Mouse (Mus musculus) adrenal gland, adult 8-10 months (tissue): ENCODE data around the gene Fmo3. TPM values are rescaled to one million over a fixed set of nuclear protein-coding genes. Genes with fewer than 3 reads are reported as not detected.

ENCODE experiments used
- DNase-seq: peaks from one replicate; pipeline ENCODE4 v3.0.0; 2022
- total RNA-seq, 4 experiments: library from RNA; stranded (reverse); gene quantifications; 2 replicates each; pipeline ENCODE4 v1.2.4; 2022

The Fmo3 gene
- total RNA-seq, 4 experiments from 2014 or later, result 0.20 to 0.31 (median 0.24) TPM; not detected in 1

- DNase-seq, result no peak
Measured at GRCm38 (mm10) chr1:162930631-162931030, 53.7 kb downstream of the Fmo3 start.

- DNase-seq, result no peak
Measured at GRCm38 (mm10) chr1:162929146-162929545, 55.2 kb downstream of the Fmo3 start.

DNA sequence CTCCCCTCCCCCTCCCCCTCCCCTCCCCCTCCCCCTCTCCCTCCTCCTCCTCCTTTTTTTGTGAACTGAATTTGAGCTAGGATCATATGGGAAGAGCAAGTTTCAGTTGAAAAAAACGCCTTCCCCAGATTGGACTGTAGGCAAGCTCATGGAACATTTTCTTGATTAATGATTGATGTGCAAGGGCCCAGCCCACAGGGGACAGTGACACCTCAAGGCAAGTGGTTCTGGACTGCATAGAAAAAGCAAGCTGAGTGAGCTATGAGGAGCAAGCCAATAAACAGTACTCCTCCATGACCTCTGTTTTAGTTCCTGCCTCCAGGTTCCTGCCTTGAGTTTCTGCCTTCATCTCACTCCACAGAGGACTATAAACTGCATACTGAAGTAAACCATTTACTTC, 59.2 kb downstream of the Fmo3 start:
- DNase-seq, result no peak

GRCm38 (mm10) chr1:162916661-162917060, 67.7 kb downstream of the Fmo3 start:
- no peak for DNase-seq

GRCm38 (mm10) chr1:162914932-162915556, 69.3 kb downstream of the Fmo3 start:
- no peak for DNase-seq

DNA sequence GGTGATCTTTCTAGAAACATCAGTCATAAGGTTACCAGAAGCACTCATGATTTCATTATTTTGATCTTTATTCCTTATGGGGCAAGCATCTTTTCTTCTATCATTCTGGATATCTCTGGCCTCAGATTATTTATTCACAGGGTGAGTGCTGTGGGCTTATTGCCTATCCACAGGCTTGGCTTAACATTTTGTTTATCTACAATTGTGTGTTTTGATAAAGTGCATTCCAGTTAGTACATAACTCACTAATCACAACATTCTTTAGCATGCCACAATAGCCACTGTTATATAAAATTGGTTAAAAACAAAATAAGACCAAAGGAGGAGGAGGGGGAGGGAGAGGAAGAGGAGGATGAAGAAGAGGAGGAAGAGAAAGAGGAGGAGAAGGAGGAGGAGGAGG, 72.2 kb downstream of the Fmo3 start:
- no peak for DNase-seq

Other genes with a start within 250 kb of the Fmo3 start
- gene Prrc2c, start 244.0 kb downstream of the Fmo3 start, total RNA-seq, result 100 to 1,000 TPM; 169 to 176 (median 171) TPM
- 1 to 10 TPM in 2 of 4 experiments, under 1 TPM in 2; 0.25 to 3.6 (median 0.89) TPM for gene Fmo4, start 170.6 kb downstream of the Fmo3 start, total RNA-seq
- gene Fmo1, start 117.9 kb downstream of the Fmo3 start, total RNA-seq, result 100 to 1,000 TPM in 2 of 4 experiments, 10 to 100 TPM in 2; 36.8 to 391 (median 229) TPM
- 10 to 100 TPM; 45.3 to 71.8 (median 66.9) TPM for gene Fmo2, start 85.8 kb downstream of the Fmo3 start, total RNA-seq
- gene Fmo6, start 47.0 kb downstream of the Fmo3 start, total RNA-seq, result not detected
- not detected for gene Mroh9, start 101.1 kb upstream of the Fmo3 start, total RNA-seq